Mouse (Mus musculus) right cerebral cortex, postnatal 10 days (tissue): Measurements from ENCODE around the gene Zfp362.

Experiments
- DNase-seq, 2 experiments: peaks; one replicate each; pipeline ENCODE4 v3.0.0; 2021; ENCODE audit warnings: low spot score in 2 of 2

Gene Zfp362

GRCm38 (mm10) chr4:128801675-128802465 is 4.0 kb downstream of the Zfp362 start:
- DNase-seq = no peak

- no peak for DNase-seq
These were observed 9.1 kb downstream of the Zfp362 start for GRCm38 (mm10) chr4:128796788-128797187.

DNA sequence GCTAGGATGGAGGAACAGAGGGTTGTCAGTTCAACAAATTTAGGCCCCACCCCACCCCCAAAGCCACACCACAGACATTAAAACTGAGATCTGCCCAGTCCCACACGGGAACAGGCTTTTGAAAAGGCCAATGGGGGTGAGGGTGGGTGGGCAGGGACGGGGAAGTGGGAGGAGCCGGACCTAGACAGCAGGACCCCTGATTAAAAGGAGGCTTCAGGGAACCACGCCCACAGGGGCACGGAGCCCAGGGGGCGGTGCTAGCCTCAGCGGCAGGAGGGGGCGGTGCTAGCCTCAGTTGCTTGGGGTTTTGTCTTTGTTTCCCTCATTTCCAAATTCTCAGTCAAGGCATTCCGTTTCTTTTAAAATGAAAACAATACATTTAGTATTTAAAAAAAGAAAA is 10.2 kb downstream of the Zfp362 start:
- DNase-seq = no peak

DNA sequence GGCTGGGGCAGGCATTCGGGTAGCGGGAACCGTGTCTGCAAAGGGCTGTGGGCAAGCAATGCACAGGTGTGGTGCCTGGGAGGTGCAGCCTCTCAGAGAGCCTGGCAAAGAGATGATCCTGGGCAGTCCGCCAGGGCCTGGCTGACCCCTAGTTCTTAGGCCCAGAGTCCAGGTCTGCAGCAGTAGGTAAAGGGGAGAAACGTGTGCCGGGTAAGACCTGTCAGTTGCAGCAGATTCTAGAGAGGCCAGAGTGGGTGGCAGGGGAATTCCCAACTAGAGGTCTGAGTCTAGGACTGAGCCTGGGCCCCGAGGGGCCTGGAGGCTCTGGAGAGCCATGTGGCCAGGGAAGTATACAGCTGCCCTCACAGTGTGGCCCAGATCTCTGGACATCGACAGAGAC is 11.6 kb downstream of the Zfp362 start:
- no peak for DNase-seq

DNA sequence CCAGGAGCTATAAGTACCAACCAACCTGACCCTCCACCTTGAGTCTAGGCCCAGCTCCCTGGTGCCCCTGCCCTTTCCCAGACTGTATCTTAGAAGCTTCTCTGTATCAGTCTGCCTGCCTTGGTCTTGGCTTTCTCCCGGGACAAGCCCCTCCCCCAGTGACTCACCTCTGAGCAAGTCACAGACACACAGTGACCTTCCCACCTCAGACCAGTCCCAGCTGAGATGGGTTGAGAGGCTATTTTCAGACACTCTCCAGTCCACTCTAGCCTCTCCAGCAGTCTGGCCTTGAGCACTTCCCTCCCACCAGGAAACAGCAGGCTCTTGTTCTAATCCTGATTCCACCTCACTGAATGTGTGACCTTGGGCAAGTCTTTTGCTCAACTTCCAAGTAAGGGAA is 12.1 kb downstream of the Zfp362 start:
- no peak for DNase-seq

DNA sequence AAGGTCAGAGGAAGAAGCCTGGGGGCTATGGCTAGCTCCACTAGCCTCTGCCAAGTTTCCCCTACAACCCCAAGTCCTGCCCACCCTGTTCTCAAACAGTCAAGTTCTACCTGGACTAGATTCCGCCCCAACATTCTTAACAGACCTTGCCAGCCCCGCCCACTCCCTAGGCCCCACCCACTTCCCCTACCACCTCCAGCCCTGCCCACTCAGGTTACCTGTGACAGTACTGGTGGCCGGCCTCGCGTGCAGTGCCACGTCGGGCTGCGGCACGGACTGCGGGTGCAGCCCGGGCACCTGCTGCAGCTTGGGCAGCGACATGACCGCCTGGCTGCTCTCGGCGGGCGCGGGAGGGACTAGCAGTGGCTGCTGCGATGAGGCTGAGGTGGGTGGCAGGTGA is 16.2 kb downstream of the Zfp362 start:
- DNase-seq = no peak

DNA sequence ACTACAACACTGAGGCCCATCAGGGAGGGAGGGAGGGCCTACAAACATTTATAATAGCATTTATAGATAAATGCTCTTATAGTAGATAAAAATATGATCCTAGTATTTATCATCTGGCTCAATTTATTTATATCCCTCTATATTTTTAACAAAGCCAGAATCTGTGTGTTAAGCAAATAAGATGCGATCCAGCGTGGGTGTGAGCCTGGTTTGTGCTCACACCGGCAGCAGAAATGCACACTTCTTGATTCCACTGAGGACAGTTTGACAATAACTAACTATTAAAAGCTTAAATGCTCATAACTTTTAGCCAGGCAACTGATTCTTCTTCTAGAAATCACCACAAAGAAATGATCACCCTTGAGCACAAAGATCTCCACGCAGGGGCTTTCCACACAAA is 17.7 kb downstream of the Zfp362 start:
- no peak for DNase-seq

DNA sequence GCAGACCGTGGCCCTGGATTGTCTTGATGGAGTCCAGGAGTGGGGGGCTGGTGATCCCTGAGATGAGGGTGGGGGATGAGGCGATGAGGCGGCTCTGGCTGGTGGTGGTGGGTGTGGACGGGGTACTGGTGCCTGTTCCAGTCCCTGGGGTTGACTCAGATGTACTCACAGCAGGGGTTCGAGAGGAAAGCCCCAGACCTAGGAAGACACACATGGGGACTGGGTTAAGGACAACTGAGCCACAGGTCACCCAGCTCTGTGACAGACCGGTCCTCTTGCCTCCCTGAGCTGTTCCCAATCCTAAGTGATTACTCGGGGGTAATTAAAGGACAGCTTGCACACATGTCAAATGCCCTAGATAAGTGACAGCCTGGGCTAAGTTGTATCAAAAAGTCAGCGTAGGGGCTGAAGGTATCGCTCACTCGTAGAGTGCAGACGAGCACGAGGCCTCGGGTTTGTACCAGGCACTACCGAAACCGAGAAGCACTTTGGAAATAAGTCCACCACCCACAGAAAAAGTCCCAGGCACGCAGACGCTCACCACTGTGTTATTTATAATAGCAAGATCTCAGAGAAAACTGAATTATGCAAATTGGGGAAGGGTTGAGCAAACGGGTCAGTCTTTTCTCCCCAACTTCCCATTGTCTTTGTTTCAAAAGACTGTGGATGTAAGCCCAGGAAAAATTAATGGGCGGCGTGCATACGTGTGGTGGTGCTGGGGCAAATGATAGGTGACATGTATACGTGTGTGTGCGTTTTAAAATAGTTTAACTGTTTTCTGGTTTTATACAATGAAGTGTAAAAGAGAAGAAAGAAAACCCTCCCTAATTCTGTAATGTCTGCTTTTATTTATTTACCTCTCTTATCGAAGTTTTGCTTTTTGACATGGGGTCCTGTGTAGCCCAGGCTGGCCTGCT is 18.6 kb downstream of the Zfp362 start:
- DNase-seq = no peak

DNA sequence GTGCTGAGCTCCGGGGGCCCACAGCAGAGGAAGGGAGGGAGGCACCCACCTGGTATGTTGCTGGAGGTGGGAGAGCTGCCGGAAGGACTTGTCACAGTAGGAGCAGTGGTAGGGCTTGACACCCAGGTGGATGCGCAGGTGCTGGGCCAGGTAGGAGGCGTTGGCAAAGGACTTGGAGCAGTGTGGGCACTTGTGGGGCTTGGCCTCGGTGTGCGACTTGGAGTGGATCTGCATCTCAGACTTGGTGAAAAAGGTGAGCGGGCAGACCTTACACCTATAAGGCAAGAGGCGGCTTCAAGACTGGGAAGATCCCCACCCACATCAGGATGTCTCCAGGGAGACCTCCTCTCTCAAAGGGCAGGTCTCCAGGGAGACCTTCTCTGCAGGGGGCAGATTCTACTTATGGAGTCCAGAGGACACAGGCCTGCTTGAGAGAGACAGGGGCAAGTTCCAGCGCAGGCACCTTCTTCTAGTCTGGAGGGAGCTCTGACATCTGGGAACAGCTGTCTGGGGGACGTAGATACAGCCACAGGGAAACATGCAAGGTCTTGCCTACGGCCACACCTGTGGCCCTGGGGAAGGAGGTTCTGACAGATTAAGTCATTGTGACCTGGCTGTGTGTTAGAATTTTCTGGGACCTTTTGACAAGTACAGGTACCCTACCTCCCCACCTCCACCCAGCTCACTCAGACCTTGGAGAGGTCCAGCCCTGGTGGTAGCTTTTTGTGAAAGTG is 19.8 kb downstream of the Zfp362 start:
- no peak for DNase-seq

DNA sequence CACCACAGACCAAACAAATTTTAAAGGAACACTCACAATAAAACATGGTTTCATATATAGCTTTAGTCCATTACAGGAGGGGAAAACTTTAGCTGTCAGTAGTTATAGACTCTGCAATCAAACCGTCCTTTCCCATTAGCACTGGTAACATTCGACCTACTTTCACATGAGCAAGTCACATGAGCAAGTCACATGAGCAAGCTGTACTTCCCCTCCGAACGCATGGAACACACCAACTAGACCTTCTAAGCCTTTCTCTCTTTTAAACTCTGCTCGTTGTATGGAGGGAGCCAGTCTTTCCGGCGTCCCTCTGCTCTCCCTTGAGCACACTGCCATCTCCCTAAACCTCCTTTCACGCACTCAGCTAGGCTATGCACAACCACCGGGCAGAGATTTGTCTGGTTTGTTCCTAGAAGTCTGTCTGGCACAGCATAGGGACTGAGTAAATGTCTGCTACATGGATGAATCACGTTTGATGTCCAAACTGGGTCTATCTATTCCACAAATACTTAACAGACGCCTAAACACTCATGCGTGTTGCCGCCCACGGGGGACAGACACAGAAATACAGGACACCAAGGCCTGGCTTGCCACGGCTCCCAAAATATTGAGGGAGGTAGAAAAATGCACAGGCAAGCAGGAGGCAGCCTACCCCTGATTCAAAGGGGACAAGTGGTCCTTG is 20.8 kb downstream of the Zfp362 start:
- no peak for DNase-seq

- no peak for DNase-seq
These were observed 23.2 kb downstream of the Zfp362 start for GRCm38 (mm10) chr4:128782645-128783044.

DNA sequence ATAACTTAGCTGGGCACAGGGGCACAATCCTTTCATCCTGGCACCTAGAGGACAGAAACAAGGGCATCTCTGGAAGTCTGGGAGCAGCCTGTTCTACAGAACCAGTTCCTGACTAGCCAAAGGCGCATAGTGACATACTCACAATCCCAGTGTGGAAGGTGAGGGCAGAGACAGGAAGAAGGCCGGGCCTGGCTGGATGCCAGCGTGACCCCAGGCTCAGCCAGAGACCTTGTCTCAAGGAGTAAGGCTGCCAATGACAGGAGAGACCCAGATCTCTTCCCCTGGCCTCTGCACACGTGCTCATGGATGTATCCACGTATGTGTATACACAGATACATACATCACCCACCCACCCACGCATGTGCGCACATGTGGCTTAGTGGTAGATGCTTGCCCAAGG is 23.8 kb downstream of the Zfp362 start:
- no peak for DNase-seq

DNA sequence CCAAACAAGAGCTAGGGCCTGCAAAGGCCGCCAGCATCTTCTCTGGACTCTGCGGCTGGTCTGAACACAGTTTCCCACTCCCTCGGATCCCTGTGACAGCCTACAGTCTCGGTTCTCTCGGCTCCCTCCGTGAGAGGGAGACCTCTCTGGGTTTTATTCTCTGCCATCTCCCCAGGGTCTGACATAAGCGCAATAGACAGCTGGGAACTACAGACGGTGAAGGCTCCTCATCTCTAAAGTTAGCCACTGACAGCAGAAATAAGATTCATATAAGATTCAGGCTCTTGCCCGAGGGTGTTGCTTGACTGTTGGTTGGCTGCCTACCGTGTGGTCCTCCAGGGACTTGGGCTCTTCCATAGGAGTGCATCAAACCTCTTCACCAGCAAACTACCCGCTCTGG is 28.3 kb downstream of the Zfp362 start:
- peak; percentile 41 to 66 for DNase-seq

GRCm38 (mm10) chr4:128776568-128777289 is 29.1 kb downstream of the Zfp362 start:
- peak; percentile 71 to 81 for DNase-seq

GRCm38 (mm10) chr4:128774467-128774866 is 31.4 kb downstream of the Zfp362 start:
- peak in 1 of 2 experiments; percentile 64 for DNase-seq

- no peak for DNase-seq
These were observed 32.0 kb downstream of the Zfp362 start for GRCm38 (mm10) chr4:128773820-128774219.

DNA sequence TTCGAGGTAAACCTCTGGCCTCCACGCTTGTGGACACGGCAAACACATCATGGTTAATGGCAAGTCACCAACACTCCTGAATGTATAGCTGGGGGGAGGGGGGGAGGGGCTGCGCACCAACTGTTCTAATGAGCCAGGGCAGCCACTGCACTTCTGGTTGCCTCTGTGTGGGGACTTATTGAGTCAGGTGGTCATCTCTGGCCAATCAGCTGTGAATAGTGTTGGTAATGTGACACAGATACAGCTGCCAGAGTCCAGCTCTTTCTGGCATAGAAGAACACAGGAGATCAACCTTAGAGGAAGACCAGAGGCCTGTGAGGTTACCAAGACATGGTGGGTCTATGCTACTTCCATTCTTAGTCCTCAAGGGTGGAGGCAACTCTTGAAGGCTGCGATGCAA is 35.1 kb downstream of the Zfp362 start:
- DNase-seq = no peak

DNA sequence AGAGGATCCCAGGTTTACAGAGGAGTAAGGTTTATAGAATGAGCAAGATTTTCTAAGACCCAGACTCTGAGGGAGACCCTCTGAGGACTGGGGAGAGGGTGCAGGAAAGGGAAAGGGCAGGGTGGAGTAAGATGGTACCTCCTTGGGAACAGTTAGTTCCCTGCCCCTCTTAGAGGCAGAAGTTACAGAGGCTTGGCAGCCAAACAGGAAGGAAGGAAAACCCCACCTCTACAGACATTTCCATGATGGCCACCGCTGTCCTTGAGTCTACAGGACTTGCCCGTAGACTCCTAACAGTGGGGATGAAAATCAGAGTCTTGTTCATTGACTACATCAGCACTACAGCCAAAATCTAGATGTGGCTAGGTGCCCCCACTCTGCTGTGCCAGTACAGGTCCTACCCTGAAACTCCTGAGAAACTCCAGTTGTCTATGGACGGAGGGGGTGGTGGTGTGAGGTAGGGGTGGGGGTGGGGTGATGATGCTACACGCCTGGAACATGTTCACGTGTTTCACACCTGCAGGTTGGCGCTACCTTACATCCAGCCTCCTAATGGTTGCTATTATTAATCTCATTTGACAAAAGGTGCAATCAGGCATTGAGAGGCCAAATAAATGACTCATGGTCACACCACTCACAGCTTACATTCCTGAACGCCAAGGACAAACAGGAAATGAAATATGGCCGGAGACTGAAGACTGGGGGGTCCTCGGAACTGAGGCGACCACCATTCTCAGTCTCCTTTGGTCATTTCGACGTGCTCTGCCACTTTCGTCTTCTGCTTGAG is 36.1 kb downstream of the Zfp362 start:
- no peak for DNase-seq

GRCm38 (mm10) chr4:128768120-128768519 is 37.7 kb downstream of the Zfp362 start:
- DNase-seq = no peak

GRCm38 (mm10) chr4:128766929-128767328 is 38.9 kb downstream of the Zfp362 start:
- no peak for DNase-seq
